Mouse (Mus musculus) cerebellum, adult 2 months (tissue): ENCODE results near the gene Qrich2. TPM values are rescaled to one million over a fixed set of nuclear protein-coding genes. Genes with fewer than 3 reads are reported as not detected.

Experiments used
- DNase-seq, 2 experiments: peaks; one replicate each; pipeline ENCODE4 v3.0.0; 2021
- H3K27ac ChIP-seq: fragments of 200-500 bp; 2 replicates; pipeline ENCODE4 v1.5.1; 2012; ENCODE audit warnings: low read length, control low read depth, inconsistent platforms; ENCODE audit not compliant: insufficient read depth
- H3K27me3 ChIP-seq: fragments of 200-500 bp; 2 replicates; pipeline ENCODE4 v1.6.1; 2012; ENCODE audit warnings: inconsistent platforms, mild to moderate bottlenecking, low read length, moderate library complexity; ENCODE audit not compliant: control insufficient read depth, insufficient read depth
- H3K4me1 ChIP-seq: fragments of 200-500 bp; 2 replicates; pipeline ENCODE4 v1.6.1; 2011; ENCODE audit warnings: low read length; ENCODE audit not compliant: control insufficient read depth, insufficient read depth
- H3K4me3 ChIP-seq: fragments of 200-500 bp; replicated peaks from 2 replicates; pipeline ENCODE3; 2011; ENCODE audit warnings: mild to moderate bottlenecking, low read depth, low read length, control low read depth; ENCODE audit not compliant: insufficient read depth
- CTCF ChIP-seq: fragments of 200-500 bp; IDR thresholded peaks from 2 replicates; pipeline ENCODE4 v1.5.1; 2011; ENCODE audit warnings: low read depth, mild to moderate bottlenecking, control low read depth, low read length, moderate library complexity, borderline replicate concordance; ENCODE audit not compliant: insufficient read depth
- POLR2A ChIP-seq: fragments of 200-500 bp; IDR thresholded peaks from 2 replicates; pipeline ENCODE4 v1.6.1; 2011; ENCODE audit warnings: low read length, control low read depth, borderline replicate concordance; ENCODE audit not compliant: insufficient read depth
- WGBS: fragments of 180-500 bp; shearing (Covaris S2); methylation state at CpG from one replicate; pipeline ENCODE4 v1.1.7; 2018; 5-methylcytosine and 5-hydroxymethylcytosine counted together
- polyA plus RNA-seq: library from polyadenylated mRNA; depleted of rRNA; stranded (reverse); fragments of >200 nt; gene quantifications from 2 replicates; pipeline ENCODE4 v1.2.3, GENCODE M21; 2012

Gene Qrich2
- polyA plus RNA-seq, 1 experiment = 0.05 TPM

- Histone ChIP-seq H3K27ac (no peak overlapping the region), H3K4me1 (no peaks in the 10 kb centered on the region), H3K27me3 (no peaks in the 10 kb centered on the region; the same call in 1 of the 2 replicates), H3K4me3 (no peak overlapping the region)
- 93% methylated on average over 10 of the region's 10 CpGs for WGBS
- TF ChIP-seq POLR2A = no peak
- TF ChIP-seq CTCF = no peak
- no peak for DNase-seq
Observed at GRCm38 (mm10) chr11:116423782-116424620, 42.0 kb downstream of the Qrich2 start.

DNA sequence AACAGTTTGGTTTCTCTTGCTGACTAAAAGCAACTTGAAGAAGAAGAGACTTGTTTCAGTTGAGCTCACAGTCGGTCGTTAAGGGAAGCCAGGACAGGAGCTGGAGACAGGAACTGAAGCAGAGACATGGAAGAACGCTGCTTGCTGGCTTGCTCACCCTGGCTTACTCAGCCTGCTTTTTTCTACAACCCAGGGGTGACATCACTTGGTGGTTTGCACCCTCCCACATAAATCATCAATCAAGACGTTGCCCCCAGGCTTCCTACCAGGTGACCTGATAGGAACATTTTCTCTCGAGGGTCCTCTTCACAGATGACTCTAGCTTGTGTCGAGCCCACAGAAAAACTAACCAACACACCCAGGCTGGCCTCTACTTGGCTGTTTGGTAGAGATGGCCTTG lies 42.8 kb downstream of the Qrich2 start:
- no peak for DNase-seq
- no peaks in the 10 kb centered on the region; the same call in 1 of the 2 replicates for H3K27me3 ChIP-seq
- no peaks in the 10 kb centered on the region for H3K4me1 ChIP-seq
- WGBS = 90% methylated on average over 6 of the region's 6 CpGs
- no peak overlapping the region for H3K27ac ChIP-seq
- TF ChIP-seq CTCF = no peak
- no peak for TF ChIP-seq POLR2A
- no peak overlapping the region for H3K4me3 ChIP-seq

- Histone ChIP-seq H3K27me3 (no peaks in the 10 kb centered on the region; the same call in 1 of the 2 replicates), H3K4me3 (no peak overlapping the region), H3K27ac (no peak overlapping the region), H3K4me1 (no peaks in the 10 kb centered on the region)
- WGBS = 96% methylated on average over 2 of the region's 2 CpGs
- DNase-seq = no peak
- no peak for TF ChIP-seq POLR2A
- no peak for TF ChIP-seq CTCF
Observed at GRCm38 (mm10) chr11:116422562-116422961, 43.5 kb downstream of the Qrich2 start.

GRCm38 (mm10) chr11:116421102-116421501 lies 44.9 kb downstream of the Qrich2 start:
- Histone ChIP-seq H3K27me3 (no peaks in the 10 kb centered on the region; the same call in 1 of the 2 replicates), H3K4me3 (no peak overlapping the region), H3K4me1 (no peaks in the 10 kb centered on the region), H3K27ac (no peak overlapping the region)
- WGBS = 87% methylated on average over 6 of the region's 6 CpGs
- DNase-seq = no peak
- TF ChIP-seq POLR2A = no peak
- no peak for TF ChIP-seq CTCF

- Histone ChIP-seq H3K27ac (no peak overlapping the region), H3K4me3 (no peak overlapping the region), H3K4me1 (no peaks in the 10 kb centered on the region), H3K27me3 (no peaks in the 10 kb centered on the region; the same call in 1 of the 2 replicates)
- no peak for DNase-seq
- no peak for TF ChIP-seq POLR2A
- TF ChIP-seq CTCF = no peak
- 91% methylated on average over 6 of the region's 6 CpGs for WGBS
Observed at GRCm38 (mm10) chr11:116418841-116419462, 47.1 kb downstream of the Qrich2 start.

GRCm38 (mm10) chr11:116418194-116418840 lies 47.7 kb downstream of the Qrich2 start:
- Histone ChIP-seq H3K4me1 (no peaks in the 10 kb centered on the region; the same call in 1 of the 2 replicates), H3K27ac (no peak overlapping the region), H3K4me3 (no peak overlapping the region), H3K27me3 (no peaks in the 10 kb centered on the region; the same call in 1 of the 2 replicates)
- no peak for TF ChIP-seq POLR2A
- no peak for TF ChIP-seq CTCF
- DNase-seq = no peak
- 68% methylated on average over 2 of the region's 2 CpGs for WGBS

- Histone ChIP-seq H3K27me3 (no peaks in the 10 kb centered on the region; the same call in 1 of the 2 replicates), H3K4me1 (peaks cover 3% of the 10 kb centered on the region; the same call in 1 of the 2 replicates), H3K4me3 (no peak overlapping the region), H3K27ac (no peak overlapping the region)
- WGBS = 94% methylated on average over 5 of the region's 5 CpGs
- DNase-seq = no peak
- no peak for TF ChIP-seq CTCF
Observed at GRCm38 (mm10) chr11:116417054-116417453, 49.0 kb downstream of the Qrich2 start.
